Mouse (Mus musculus) testis, postnatal 14 days (tissue): Measurements from ENCODE around the gene Pja2.
"Not testable (repeated sequence)": the region's sequence is repeated elsewhere in the genome, so short reads cannot be mapped to it uniquely, and the experiment has no call there.

Experiments used
- DNase-seq: peaks from one replicate; pipeline ENCODE4 v3.0.0; 2021; ENCODE audit warnings: low spot score

Pja2 gene

GRCm38 (mm10) chr17:64331898-64332769, at the start of gene Pja2:
Pja2 (minus strand) TSS chr17:64331916.
- DNase-seq, result peak; percentile 100

- DNase-seq, result no peak
Observed at GRCm38 (mm10) chr17:64375327-64375726, 43.6 kb upstream of the Pja2 start.

DNA sequence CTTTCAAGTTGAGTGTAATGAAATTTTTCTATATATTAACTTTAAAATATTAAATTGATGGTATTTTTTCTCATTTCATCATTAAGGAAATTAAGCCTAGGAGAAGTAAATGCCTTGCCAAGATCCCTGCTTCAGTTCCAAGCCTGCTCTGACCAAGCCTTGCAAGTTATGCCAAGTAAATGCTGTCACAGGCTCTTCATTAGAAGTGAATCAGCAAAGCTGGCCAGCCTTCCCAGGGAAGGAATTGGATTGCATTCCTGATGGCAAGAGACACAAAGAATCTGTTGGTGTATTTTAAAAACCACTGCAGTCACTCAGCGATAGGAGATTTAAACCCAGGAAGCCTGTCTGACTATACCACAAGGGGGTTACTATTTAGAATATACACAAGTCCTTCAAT, 32.0 kb upstream of the Pja2 start:
- peak; percentile 19 for DNase-seq

- DNase-seq, result peak; percentile 31
Observed at GRCm38 (mm10) chr17:64362570-64362969, 30.9 kb upstream of the Pja2 start.

- no peak for DNase-seq
Observed at GRCm38 (mm10) chr17:64361911-64362425, 30.3 kb upstream of the Pja2 start.

GRCm38 (mm10) chr17:64353940-64354339, 22.2 kb upstream of the Pja2 start:
- no peak for DNase-seq

GRCm38 (mm10) chr17:64346135-64346534, 14.4 kb upstream of the Pja2 start:
- no peak for DNase-seq

- DNase-seq, result no peak
Observed at GRCm38 (mm10) chr17:64344576-64345172, 13.0 kb upstream of the Pja2 start.

DNA sequence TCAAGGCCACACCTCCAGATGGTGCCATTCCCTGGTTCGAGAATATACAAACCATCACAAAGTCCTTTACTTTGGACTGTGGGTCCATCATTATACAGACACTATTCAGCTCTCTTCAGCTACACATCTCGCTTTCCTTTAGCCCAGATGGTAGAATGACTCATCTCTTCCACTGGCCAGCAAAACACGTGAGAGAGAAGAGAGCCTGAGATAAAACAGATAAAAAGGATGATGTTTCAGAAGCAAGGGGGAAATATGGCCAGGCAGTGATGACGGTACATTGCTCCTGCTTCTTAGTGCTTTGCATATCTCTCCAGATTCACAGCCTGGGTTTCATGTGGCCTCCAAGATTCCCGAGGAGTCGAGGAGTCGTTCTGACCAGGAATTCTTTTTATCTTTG, 10.0 kb upstream of the Pja2 start:
- no peak for DNase-seq

DNA sequence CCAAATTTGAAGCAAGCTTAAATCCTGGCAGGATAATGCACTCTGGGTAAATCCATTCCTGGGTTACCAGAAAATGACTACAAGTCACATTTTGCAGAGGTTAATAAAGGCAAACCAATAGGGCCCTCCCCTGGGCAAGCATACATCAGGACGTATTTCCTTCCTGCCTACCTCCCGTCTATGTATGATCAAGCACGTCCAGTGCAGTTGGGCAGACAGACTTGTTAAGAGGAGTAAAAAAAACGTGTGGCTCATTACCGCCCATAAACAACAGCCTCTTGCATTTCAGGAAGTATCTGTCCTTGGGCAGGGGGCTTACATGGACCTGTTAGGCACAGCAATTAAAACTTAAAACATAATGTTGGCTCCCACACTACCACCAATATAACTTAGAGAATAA, 8.0 kb upstream of the Pja2 start:
- no peak for DNase-seq

GRCm38 (mm10) chr17:64337220-64337619, 5.5 kb upstream of the Pja2 start:
- DNase-seq, result no peak

GRCm38 (mm10) chr17:64333956-64334355, 2.2 kb upstream of the Pja2 start:
- DNase-seq, result no peak

DNA sequence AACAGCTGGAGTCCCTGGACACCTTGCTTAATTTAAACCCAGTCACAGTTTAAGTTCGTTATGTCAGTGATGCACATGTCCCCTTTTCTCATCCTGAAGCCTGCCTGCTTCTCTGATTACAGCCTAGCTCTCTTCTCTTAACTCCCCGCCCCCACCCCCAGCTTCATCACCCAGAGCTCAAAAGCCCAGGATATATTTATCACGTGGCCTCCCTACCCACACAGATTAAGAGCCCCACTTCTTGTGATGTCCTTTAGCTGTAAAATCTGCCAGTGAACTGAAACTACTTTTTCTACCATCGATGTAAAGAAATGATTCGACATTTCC, 1.0 kb upstream of the Pja2 start:
- no peak for DNase-seq

DNA sequence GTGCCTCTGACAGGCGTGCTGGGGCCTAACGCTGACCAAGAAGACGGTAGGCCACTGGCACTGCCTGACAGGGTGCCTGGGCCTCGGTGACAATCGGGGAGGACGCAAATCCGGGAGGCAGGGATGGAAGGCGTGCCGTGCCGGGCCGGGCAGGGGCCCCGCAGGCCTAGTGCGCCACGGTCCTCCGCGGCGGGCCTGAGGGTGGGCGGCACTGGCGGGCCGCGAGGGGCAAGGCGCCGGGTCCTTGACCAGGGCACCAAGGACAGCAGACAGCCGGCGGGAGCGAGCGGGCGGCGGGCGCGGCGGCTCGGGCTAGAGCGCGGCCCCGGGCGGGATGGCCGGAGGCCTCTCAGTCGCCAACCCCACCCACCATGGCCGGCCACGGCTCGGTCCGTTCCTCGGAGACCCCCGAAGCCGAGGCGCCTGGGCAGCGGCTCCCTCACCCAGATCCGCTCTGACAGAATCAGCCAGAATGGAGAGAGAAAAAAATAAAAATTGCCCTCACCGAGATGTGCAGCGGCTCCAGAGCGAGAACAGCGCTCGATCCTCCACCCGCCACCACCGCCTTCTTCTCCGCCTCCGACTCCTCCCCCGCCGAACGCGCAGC, 322 bp downstream of the Pja2 start:
- no peak for DNase-seq

- DNase-seq, result no peak
Observed at GRCm38 (mm10) chr17:64330885-64331284, 831 bp downstream of the Pja2 start.

- DNase-seq, result no peak
Observed at GRCm38 (mm10) chr17:64324556-64324955, 7.2 kb downstream of the Pja2 start.

- DNase-seq, result no peak
Observed at GRCm38 (mm10) chr17:64315428-64315827, 16.3 kb downstream of the Pja2 start.

DNA sequence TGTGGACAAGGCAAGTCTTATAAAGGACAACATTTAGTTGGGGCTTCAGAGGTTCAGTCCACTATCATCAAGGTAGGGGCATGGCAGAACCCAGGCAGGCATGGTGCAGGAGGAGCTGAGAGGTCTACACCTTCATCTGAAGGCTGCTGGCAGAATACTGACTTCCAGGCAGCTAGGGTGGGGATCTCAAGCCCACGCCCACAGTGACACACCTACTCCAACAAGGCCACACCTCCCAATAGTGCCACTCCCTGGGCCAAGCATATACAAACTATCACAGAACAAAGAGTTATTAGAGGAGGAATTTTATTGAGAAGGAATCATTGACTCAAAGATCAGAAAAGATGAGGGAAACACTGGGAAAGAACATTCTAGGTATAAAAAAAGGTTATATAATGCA, 17.2 kb downstream of the Pja2 start:
- DNase-seq, result not testable (repeated sequence)

DNA sequence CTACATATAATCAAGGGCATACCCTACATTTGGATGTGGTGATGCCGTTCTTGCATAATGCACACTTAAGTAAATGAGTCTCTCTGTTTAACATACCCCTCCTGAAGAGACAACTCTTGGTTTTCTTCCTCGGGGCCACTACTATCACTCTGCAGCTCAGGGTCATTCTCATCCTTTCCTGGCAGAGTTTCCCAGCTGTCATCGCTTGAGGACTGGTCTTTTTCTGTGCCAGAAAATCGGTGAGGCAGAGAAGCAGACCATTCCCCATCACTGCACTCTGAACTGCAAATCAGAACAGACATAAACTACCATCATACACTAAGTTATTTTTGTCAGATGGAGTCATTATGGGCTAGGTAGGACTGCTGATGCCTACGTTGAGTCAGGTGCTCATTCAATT, 34.1 kb downstream of the Pja2 start:
- DNase-seq, result no peak

GRCm38 (mm10) chr17:64292740-64293139, 39.0 kb downstream of the Pja2 start:
- DNase-seq, result no peak

DNA sequence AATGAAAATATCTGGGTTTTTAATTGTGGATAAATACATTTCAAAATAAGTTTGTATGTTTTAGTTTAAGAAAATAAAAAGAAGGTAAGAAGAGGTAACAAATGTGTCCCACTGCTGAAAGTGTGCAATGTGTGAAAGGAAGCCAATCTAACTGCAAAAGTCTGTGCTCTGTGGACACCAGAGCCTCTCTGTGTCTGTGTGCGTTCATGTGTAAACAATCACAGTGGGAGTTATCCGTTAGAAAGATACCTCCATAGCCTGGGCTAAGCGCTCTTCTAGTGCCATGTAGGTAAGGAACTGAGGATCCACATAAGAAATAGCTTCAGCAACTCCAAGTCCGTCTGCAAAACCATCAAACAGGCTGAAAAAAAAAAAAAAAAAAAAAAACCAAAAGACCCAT, 42.0 kb downstream of the Pja2 start:
- no peak for DNase-seq

DNA sequence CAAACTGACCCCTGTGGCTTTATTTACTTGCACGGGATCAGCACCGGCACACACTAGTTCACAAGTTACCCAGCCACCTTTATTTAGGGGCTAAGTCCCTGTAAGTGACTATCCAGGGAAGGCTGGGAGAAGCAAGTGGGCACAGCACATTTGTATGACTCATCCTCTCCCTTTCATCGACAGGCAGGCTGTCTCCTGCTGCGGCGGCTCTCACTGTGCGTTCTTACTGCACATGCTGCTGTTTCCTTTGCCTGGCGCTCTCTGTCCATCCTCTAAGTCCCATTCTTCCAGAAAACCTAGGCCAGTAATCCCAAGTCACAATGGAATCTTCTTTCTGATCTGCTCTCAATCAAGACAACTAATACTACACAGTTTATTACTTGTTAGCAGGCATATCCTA, 43.7 kb downstream of the Pja2 start:
- no peak for DNase-seq

DNA sequence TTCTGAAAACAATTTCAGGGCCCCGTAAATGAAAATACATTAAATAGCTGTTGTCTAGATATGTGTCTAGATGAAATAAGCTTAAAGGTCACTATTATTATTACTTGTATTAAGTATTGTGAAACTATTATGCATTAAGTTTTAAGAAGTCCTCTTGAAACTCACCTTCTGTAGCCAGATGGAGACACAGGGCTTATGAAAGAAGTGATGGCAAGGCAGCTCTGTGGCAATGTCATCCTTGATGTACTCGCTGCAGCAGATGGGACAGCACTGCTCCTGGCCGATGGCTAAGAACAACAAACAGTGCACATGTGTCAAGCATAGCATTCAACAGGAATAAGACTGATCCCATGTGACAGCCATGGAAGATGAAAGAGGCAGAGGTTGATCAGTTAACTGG, 44.9 kb downstream of the Pja2 start:
- no peak for DNase-seq
